Mouse (Mus musculus) testis, adult 2 months (tissue): ENCODE measurements around the gene Fgf2. TPM values are rescaled to one million over a fixed set of nuclear protein-coding genes. Genes with fewer than 3 reads are reported as not detected.

Experiments used
- H3K27ac ChIP-seq: fragments of 200-500 bp; 2 replicates; pipeline ENCODE4 v1.5.1; 2012; ENCODE audit warnings: low read depth, low read length; ENCODE audit not compliant: control insufficient read depth, insufficient read depth
- H3K27me3 ChIP-seq: fragments of 200-500 bp; 2 replicates; pipeline ENCODE4 v1.6.1; 2012; ENCODE audit warnings: mild to moderate bottlenecking, low read length, moderate library complexity; ENCODE audit not compliant: control insufficient read depth, insufficient read depth
- H3K36me3 ChIP-seq: fragments of 200-500 bp; 2 replicates; pipeline ENCODE4 v1.6.1; 2012; ENCODE audit warnings: mild to moderate bottlenecking, low read length; ENCODE audit not compliant: control insufficient read depth, insufficient read depth
- H3K4me1 ChIP-seq: fragments of 200-500 bp; 2 replicates; pipeline ENCODE4 v1.6.1; 2012; ENCODE audit warnings: low read length; ENCODE audit not compliant: control insufficient read depth, insufficient read depth
- H3K4me3 ChIP-seq: fragments of 200-500 bp; 2 replicates; pipeline ENCODE4 v1.5.1; 2012; ENCODE audit warnings: low read depth, mild to moderate bottlenecking, low read length, moderate library complexity, mixed read lengths; ENCODE audit not compliant: control insufficient read depth
- CTCF ChIP-seq: fragments of 200-500 bp; IDR thresholded peaks from 2 replicates; pipeline ENCODE4 v1.5.1; 2012; ENCODE audit warnings: low read depth, mild to moderate bottlenecking, inconsistent platforms, low read length, moderate library complexity; ENCODE audit not compliant: control insufficient read depth, insufficient read depth, insufficient replicate concordance
- POLR2A ChIP-seq: fragments of 200-500 bp; IDR thresholded peaks from 2 replicates; pipeline ENCODE4 v1.6.1; 2012; ENCODE audit warnings: low read depth, mild to moderate bottlenecking, inconsistent platforms, low read length, moderate library complexity; ENCODE audit not compliant: control insufficient read depth
- polyA plus RNA-seq: library from polyadenylated mRNA; depleted of rRNA; stranded (reverse); fragments of >200 nt; gene quantifications from 2 replicates; pipeline ENCODE4 v1.2.3, GENCODE M21; 2012

Fgf2 gene
- polyA plus RNA-seq, 1 experiment = 0.57 TPM

DNA sequence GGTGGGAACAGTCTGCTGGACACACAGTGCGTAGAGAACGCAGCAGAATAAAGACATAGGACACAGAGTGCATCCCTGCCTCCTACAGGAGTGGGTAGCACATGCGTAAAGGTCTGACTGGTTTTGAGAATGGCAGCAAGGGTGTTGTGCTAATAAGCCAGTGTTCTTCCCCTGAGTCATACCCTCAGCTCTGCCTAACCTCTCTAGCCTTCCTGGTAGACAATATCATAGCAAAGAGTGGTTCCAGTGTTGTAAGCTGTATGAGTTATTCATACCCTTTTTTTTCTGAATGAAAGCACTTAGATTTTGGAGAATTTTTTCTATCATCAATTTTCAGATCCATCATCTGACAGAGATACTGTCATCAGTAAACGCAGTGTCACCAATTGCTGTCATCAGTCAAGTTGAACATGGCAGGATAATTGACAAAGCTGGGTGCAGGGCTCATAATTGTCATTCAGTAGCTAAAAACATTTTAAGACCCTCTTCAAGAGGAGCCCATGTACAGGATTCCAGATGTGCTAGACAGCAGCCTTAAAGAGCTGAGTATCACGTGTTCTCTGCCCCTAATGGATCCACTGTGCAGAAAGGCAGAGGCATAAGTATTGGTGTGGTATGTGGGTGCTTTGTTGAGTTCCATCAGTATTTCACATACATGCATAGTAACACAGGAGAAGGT is 48.9 kb downstream of the Fgf2 start:
- TF ChIP-seq POLR2A (no peak), CTCF (no peak)
- Histone ChIP-seq H3K36me3 (no peaks in the 10 kb centered on the region), H3K4me1 (no peaks in the 10 kb centered on the region), H3K27ac (no peak overlapping the region), H3K27me3 (no peaks in the 10 kb centered on the region), H3K4me3 (no peak overlapping the region)

DNA sequence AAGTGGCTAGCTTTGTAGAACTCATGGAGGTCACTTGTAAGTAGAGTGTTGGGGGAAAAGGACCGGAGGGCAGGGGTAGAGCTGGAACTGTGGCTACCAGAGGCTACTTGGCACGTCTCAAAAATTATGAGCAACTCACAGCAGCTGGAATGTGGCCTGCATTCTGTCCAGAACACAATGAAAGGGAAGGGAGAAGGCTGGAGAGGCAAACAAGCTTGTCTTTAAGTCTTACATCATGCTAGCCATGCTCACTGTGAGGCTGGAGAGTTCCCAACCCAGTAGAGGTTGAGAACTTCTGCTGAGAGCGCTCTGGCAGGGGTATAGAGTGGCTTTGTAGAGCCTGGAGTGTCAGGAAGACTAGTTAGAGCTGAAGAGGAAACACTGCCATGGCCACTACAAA is 49.5 kb downstream of the Fgf2 start:
- Histone ChIP-seq H3K4me1 (no peaks in the 10 kb centered on the region), H3K36me3 (no peaks in the 10 kb centered on the region), H3K27ac (no peak overlapping the region), H3K27me3 (no peaks in the 10 kb centered on the region), H3K4me3 (no peak overlapping the region)
- no peak for TF ChIP-seq CTCF
- no peak for TF ChIP-seq POLR2A

DNA sequence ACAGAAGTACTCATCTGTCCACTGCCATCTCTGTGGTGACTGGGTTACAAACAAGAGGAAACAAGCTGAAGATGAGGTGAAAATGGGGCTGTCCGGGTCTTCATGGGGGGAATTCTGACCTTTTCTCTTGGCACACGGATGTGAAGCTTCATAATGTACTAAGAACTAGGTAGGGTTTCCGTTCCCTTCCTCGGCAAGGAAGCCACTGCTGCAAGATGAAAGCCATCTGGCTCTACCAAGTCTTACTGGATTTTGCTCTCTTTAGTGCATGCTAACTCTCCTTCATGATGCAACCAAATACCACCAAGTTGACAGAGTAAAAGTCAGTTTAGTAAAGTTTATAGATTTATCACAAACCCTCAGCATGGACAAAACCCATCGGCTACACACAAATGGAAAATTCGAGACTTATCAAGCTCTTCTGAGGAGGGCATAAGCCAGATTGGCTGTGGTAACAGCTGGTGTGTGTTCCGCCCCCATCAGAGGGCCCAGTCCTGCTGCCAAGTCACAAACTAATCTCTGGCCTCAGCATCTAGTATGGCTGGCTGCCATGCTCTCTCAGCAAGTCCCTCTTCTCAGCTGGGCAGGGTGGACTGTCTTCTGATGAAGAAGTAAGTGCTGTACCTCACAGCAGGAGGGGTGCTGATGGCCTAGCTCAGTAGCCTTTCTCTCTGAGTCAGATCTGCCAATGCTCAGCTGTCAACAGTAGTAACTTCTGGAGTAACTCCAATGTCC is 50.7 kb downstream of the Fgf2 start:
- 0 out of 2 replicates have a peak overlapping the region, but pooled peaks have one; percentile 23 for H3K27ac ChIP-seq
- no peaks in the 10 kb centered on the region for H3K27me3 ChIP-seq
- H3K36me3 ChIP-seq = no peaks in the 10 kb centered on the region
- no peak overlapping the region for H3K4me3 ChIP-seq
- H3K4me1 ChIP-seq = no peaks in the 10 kb centered on the region
- TF ChIP-seq POLR2A = no peak
- no peak for TF ChIP-seq CTCF

GRCm38 (mm10) chr3:37401729-37402610 is 53.8 kb downstream of the Fgf2 start:
- no peaks in the 10 kb centered on the region for H3K27me3 ChIP-seq
- peaks cover 1% of the 10 kb centered on the region for H3K36me3 ChIP-seq
- H3K27ac ChIP-seq = no peak overlapping the region
- TF ChIP-seq POLR2A (no peak), CTCF (no peak)
- H3K4me3 ChIP-seq = no peak overlapping the region
- no peaks in the 10 kb centered on the region for H3K4me1 ChIP-seq

DNA sequence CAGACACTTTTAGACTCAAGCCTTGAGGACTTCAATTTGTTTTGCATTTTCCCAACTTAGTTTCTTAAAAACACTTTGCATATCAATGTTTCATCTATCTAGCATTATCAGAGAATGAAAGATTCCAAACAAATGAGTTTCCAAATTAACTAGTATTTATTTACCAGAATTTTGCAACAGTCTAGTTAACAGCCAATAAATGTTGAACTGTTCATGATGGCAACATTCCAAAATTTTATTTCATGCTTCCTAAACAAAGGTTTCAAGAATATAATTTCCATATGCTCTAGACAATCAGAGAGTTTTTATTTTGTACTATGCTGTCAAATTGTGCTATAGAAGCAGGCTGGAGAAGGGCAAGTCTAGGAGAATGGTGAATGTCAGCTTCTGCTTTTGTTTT is 59.5 kb downstream of the Fgf2 start:
- TF ChIP-seq CTCF = no peak
- TF ChIP-seq POLR2A = no peak
- no peaks in the 10 kb centered on the region for H3K27me3 ChIP-seq
- H3K4me3 ChIP-seq = no peak overlapping the region
- H3K4me1 ChIP-seq = no peaks in the 10 kb centered on the region
- peaks cover 1% of the 10 kb centered on the region for H3K36me3 ChIP-seq
- no peak overlapping the region for H3K27ac ChIP-seq

DNA sequence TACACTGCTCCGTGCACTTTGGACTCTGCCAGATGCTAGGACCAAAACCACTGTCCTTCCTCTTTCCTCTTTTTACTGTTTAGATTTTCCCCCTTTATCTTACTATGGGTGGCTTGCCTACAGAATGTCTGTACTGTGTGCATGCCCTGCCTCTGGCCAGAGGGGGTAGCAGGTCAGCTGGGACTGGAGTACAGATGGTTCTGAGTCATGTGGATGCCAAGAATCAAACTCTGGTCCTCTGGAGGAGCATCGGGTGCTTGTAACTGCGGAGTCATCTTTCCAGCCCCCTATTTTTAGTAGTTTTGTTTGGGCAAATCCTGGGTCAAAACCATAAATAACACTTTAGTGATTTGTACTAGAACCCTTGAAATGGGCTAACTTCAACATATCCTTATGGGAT is 65.3 kb downstream of the Fgf2 start:
- H3K4me1 ChIP-seq = no peaks in the 10 kb centered on the region; the same call in 1 of the 2 replicates
- TF ChIP-seq POLR2A = no peak
- TF ChIP-seq CTCF = no peak; the same call in 1 of the 2 replicates
- H3K36me3 ChIP-seq = no peaks in the 10 kb centered on the region
- no peaks in the 10 kb centered on the region for H3K27me3 ChIP-seq
- H3K4me3 ChIP-seq = no peak overlapping the region
- H3K27ac ChIP-seq = peak overlapping the region; percentile 14; the same call in 1 of the 2 replicates
